Mouse (Mus musculus) layer of hippocampus, adult 9-10 months (tissue): Measurements from ENCODE around the gene Fam71a.

ENCODE experiments used
- DNase-seq: peaks from one replicate; pipeline ENCODE4 v3.0.0; 2022; ENCODE audit warnings: low spot score

Fam71a gene

DNA sequence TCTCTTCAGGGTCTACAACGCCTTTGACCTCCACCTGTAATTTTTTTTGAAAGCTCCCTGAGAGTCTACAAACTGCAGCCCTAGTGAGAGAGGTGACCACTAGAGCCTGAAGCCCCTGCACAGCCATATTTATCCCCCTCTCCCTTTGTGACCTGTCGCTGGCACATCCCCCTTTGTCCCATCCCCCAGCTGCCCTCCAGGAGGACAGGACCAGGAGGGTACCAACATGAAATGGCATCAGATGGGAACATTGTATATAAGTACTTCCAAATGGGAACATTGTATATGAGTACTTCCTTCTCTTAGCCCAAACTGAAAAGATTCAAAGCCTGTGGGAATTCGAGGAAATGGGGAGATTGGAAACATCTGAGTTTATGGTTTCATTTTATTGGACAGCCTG, at the start of gene Fam71a:
Fam71a (minus strand) TSS at position 101 of the 400 bp plus-strand sequence.
- no peak for DNase-seq

DNA sequence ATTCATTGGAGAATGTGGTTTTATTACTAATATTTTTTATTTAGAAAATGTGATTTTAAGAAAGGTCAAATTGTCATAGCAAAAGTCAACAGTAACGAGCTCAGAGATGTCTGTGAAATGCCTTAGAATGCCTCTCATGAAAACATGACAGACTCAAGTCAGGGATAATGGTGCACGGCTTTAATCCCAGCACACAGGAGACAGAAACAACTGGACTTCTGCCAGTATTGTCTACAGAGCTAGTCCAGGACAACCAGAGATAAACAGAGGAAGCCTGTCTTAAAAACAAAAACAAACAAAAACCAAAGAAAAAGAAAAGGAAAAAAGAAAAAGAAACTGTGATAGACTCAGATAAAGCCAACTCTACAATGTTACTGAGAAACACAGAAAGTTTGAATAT, 46.5 kb upstream of the Fam71a start:
- DNase-seq: no peak

DNA sequence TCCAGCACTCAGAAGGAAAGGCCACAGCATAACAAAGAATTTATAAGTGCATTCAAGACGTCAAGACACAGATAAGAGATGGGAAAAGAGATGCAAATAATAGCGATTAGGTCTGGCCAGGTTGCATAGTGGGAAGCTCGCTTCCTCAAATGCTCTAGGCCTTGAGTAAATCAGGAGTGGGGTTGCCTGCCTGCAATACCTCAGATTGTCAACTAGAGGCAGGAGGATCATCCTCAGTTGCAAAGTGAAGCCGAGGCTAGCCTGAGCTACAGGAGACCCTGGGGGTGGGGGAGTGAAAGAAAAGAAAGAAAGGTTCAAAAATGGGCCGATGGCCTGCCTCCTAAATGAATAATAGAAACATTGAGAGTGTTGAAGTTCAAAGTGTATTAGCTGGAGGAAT, 41.2 kb upstream of the Fam71a start:
- DNase-seq: no peak

DNA sequence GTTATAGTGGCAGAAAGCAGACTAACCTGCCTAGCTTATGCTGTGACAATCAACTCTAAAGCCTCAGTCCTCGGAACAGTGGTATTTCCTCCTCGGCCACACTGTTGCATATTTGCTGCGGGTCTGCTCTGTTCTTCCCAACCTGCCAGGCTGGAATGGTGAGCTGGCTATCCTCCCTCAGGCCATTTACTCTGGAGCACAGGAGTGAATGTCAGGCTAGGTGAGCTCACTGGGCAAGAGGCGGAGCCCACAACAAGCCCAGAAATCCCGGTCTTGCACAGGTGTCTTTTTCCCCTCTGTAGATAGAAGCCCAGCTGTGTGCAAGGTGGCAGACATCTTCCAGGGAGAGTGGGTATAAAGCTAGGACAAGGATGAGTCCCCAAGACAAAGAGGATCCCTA, 40.3 kb upstream of the Fam71a start:
- no peak for DNase-seq

DNA sequence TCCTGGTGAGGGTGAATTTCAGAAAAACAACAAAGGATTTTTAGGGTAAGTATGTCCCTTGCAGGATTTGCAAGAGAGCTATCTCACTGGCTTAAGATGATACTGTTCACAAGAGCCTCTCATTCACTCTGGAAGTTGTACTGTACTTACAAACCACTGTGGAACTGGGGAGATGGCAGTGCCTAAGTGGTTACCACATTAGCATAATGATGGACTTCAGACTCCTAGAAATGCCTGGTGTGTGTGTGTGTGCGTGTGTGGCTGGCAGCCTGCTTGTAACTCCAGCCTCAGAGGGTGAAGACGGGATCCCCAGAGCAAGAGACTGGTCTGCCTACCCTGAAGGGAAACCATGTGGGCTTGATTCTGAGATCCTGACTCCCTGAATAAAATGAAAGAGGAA, 38.9 kb upstream of the Fam71a start:
- DNase-seq: no peak

DNA sequence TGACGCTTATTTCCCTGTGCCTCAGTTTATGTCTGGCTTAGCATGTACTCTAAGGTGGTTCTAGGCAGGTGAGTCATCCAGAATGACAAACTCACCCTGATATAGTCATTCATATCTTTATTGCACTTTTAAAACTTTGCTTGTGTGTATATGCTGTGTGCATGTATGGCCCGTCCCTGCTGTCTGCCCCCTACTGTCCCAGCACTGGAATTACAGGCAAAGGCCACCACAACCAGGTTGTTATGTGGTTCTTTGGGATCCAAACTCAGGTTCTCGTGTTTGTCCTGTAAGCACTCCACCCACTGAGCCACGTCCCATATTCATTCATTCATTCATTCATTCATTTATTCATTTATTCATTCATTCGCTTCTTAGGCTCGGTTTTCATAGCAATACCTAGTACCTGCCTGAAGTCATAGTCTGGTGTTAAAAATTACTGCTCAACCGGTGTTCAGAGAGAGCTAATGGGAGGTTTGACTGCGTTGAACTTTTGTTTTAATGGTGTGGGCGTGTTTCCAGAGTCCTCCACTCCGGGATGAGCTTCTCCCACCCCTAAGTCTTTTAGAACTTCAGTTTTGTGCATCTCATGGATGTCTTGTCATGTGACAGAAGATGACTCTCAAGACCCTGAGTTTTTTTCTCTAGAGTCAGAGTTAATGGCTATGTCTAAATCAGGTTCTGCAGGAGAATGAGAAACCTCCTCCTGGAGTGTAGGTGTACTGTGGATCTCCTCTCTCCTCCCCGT, 37.8 kb upstream of the Fam71a start:
- no peak for DNase-seq

DNA sequence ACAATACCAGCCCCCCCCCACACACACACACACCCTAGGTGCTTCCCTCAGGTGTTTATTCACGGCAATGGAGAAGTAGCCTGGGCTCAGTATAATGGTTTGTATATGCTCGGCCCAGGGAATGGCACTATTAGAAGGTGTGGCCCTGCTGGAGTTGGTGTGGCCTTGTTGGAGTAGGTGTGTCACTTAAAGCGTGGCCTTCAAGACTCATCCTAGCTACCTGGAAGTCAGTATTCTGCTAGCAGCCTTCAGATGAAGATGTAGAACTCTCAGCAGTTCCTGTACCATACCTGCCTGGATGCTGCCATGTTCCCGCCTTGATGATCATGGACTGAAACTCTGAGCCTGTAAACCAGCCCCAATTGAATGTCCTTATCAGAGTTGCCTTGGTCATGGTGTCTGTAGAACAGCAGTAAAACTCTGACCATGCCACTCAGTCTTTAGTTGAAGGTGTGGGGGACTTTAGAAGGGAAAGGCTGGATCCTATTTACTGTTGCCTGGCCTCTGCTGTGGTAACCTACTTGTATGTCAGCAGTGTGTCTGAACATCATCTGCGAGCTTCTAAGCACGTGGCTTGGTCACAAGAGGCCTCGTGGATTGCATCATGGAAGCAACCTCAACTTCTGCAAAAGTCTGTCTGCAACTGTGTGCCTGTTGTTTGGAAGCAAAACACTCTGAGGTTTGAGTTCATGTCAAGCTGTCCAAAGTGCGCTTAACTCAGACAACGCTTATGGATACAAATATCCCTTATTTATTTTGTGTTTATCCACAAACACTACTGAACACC, 36.4 kb upstream of the Fam71a start:
- no peak for DNase-seq

DNA sequence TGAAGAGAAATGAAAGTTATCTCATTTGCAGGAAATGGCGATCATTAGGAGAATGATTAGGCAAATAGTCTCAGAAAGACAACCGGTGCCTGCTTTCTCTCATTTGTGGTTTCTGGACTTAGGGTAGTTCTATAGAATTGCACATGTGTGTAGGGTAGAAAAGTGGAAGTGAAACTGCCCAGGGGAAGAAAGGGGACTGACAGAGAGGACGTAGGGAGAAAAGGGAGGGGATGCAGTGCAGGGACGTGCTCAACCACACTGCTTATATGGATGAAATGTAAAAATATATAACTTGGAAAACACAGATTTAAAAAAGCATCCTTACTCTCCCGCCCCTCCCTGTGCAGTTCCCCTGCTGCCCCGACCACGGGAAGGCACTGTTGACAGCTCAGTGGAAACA, 33.3 kb upstream of the Fam71a start:
- DNase-seq: no peak

DNA sequence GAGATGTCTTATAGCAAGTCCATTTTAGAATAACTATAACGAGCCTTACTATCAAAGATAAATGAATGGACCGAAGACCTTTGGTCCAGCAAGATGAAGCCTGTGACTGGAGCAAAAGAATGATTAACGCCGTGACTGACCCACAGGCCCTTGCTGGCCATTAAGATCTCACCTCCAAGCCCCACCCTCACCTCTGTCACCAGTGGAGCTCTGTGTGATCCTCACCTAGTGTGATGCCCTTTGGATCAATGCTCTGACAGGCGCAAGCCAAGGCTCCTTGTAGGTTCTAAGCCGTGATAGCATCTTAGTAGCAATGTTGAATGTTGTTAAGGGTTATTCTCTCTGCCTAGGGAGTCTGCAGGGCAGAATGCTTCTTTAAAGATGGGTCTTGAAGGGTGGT, 31.4 kb upstream of the Fam71a start:
- no peak for DNase-seq

DNA sequence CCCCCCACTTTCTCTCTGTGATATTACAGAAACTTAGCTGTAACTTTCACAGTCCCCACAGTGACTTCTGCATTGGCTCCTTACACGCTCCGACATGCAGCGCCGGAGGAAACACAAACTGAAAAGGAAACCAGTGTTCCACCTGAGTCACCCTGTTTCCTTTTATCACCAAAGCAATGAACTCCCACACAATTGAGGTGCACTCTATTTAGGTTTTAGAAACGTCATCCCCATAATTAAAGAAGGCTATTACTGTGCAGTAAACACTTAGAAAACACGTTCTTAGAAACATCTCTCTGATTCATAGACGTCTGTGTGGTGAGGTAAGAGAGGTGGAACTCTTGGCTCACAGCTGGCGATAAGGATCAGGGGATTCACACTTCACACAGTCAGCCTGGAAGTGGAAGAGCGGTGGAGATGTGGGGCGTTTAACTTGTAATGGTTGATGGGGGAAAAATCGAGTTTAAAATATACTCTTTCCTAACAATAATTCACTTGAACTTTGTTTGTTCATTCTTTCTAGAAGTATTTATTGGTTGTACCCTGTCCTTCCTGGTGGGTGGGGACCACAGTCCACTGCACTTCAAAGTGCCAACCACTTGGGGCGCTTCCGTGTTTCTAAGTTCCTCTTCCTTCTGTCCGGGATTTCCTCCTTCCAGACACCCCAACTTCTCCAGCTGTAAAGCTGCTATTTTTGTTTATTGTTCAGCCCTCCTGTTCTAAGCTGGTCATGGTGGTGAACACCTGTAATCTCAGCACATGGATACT, 29.2 kb upstream of the Fam71a start:
- no peak for DNase-seq

DNA sequence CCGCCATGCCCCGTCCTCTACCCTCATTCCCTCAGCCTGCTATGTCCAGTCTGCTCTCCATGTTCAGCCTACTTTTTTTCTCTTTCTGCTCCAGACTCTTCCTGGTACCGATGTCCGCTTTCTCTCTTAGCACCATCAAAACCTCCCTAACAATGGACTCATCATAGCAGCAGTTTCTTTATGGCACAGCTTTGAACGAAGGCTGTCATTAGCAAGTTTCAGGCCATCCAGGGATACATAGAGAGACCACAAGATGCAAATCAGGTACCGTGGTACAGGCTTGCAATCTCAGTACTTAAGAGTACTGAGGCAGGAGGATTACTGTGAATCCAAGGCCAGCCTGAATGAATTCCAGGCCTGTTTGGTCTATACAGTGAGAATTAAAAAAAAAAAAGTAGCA, 28.1 kb upstream of the Fam71a start:
- no peak for DNase-seq

DNA sequence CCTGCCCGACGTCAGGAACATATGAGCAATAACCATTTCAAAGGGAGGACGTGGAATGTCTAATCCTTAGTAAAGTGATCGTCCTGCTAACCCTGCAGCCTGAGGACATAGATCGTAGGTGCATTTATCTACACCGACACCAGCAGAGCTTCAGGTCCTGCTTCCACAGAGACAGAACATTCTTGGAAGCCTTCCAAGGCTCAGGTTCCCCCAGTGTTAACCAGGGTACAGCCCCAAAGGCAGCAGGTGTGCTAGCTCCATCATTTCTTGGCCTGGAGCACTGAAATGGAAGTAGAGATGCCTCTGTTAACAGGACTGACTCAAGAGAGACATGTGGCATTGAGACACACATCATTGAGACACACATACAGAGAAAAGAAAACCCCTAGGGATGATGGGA, 27.6 kb upstream of the Fam71a start:
- no peak for DNase-seq

DNA sequence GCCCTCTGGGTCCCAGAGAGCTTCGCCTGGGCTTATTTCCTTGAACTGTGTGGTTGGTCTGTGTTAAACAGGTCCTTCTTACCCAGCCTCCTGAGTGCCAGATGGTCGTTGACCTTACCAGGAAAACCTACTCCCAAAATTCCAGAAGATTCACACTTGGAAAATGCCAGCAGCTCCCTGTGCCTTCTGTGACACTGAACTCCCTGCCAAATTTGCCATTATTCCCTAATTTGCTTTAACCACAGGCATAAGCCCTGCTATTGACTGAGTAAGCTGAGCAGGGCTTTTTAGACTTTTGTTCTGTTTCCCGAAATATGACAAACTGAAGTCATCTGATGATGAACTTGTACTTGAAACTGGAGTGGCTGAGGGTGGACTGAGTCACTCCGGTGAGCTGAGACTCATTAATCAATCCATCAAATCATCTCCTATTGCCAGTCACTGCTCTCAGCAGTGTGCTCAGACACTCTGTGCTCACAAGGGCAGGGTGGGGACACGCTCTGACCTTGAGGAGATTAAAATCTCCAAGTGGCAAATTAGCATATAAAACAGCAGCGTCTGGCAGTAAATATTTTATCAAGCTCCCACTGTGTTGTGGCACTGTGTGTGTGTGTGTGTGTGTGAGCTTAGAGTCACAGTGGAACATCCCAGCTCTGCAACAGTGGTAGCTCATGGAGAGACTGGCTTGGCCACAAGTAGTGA, 25.2 kb upstream of the Fam71a start:
- DNase-seq: no peak

DNA sequence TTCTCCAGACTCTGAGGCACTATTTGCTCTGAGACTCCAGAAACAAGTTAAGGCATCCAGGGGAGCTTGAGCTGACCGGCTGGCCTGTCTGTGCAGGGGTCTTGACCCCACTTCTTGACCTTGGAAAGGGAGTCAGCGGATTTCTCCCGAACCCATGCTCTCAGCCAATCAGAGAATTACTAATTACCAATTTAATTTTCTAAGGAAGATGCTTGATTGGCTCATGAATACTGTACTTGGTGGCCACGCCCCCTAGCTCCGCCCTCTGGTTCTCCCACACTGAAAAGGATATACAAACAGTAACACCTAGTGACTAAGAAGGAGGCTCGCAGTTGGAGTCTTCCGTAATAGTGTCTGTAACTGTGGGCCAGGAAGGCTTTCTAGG, 21.8 kb upstream of the Fam71a start:
- DNase-seq: no peak

DNA sequence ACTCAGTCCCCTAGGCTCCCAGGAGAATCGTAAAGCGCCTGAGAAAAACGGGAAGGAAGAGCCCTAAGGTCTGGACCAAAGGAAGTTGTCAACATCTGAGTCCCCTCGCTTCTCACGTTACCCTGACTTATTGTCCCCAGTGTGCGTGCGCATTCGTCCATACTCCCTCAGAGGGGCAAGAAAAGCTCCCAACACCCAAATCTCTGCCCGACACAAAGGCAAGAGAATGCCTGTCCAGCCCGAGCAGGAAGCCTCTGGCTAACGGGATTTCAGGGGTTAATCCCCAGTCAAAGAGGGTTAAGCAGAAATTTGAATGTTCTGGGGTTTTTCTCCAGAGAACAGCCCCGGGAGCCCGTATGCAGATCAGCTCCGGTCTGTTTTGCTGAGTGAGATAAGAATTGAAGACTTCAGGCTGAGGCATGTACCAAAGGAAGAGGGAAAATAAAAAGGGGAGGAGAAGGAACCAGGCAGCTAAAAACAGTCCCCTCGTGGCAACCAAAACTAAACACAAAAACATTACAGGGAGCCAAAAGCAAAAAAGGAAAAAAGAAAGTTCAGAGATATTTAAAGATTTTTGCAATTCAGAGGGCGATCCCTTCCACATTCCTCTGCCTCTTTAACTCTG, 21.3 kb upstream of the Fam71a start:
- DNase-seq: no peak

DNA sequence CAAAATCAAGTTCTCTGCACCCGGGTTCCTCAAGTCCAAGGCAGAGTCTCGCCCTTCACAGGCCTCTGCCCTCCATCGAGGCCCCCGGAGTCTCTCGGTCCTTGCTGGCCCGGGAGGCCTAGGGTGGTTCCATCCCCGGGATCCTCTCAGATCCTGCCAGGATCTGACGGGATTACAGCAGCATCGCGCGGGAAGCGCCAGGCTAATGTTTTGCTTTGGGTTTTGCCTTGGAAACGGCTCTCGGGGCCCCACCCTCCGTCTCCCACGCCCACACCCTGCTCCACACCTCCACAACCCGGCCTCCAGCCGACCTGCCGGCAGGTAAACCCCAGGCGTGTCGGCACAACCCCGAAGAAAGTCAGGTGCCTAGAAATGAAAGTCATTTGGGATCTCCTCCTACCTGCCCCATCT, 20.2 kb upstream of the Fam71a start:
- no peak for DNase-seq

DNA sequence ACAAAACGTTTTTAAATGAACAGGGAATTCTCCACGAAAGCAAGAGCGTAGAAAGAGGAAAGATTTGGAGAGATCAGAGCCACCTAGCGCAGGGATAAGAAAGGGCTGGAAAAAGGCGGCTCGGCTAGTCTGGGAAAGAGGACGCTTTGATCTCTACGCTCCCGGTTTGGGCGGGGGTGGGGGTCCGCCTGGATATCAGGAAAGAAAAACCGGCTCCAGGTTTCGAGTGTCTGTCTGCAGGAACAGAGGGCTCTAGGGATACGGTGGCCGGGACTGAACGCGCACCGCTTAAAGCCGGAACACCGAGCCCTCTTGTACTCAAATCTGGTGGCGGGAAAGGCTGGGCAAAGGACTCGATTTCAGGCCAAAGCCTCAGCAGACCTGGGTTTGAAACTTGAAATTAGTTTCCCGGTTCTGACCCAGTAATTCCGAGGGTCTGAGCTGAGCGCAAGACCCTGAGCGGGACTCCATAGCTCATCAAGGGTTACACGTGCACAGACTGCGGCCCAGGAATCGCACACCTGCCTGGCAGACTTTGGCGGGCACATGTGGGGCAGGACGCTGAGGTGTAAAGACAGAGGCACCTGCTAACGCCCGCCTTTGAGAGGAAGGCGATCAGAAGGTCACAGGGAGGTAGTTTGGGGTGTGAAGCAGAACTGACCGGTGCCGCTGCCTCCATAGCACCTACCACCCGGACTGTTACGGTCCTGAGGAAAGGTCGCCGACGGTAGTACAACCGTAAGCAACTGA, 19.6 kb upstream of the Fam71a start:
- DNase-seq: no peak

DNA sequence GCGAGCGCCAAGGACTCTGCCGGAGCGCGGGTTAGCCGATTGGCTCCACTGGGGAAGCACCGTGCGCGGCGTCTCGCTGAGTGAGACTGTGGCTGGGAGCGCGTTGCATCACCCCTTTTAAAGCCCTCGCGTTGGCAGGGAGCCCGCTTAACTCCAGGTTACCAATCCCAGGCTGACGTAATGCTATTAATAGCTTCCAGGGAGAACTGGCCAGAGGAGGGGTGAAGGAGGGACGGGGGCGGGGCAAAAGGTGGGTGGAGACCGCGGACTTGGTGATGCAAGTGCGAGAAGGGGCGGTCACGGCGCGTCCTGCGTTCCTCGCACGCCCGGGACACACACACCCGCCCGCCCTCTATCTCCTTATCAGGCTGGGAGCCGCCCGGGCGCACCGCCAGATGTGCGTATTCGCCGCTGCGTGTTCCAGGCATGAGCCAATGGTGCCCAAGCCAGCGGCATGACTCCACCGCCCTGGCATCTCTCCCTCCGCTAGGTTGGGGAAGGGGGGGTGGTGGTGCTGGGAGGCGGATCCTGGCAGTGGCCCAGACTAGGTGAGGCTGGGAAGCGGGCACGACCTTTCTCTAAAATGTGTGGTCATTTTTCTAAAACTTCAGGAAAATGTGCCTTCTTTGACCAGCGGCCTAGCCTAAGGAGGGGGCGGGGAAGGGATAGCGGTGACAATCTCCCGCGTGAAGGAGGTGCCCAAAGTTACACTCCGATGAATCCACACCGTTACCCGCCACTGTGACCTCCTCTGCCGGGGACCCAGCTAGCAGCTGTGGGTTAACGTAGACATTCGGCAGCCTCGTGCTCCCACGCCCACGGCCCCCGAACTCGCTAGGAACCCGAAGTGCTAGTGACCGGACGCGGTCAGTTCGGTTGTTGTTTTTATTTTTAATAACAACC, 18.8 kb upstream of the Fam71a start:
- DNase-seq: peak; percentile 72

DNA sequence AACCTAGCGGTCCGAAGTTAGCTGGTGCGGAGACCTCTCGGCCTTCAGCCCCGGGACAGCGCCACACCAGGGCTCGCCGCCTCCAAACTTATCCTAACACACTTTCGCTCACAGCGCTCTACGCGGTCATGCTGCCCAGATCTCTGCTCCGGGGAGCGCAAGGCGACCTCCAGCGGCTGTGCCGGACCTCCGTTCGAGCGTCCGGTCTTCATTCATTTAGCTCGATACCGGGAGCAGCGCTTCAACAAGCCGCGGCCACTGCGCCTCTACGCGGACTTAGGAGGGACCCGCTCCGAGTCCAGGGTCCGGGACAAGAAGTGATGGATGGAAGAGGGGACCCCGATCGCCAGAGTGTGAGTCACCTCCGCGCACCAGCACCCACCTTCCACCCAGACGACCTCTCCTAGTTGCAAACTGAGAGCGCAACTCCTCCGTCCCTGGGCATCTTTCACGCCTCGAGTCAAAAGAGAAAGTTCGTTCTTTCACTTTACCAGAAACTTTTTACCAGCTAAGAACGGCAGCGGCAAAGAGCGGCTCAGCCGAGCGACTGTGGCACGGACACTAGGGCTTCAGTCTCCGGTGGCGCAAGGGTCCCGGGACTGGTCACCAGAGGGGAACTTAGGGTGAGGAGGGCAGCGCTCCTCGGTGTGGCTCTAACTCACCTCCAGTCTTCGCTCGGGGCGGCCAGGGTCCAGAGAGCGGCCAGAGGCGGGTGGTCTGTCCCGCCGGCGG, 18.0 kb upstream of the Fam71a start:
- DNase-seq: no peak
